Mouse (Mus musculus) lung, adult 2 months (tissue): ENCODE data around the gene Exoc6b. TPM values are rescaled to one million over a fixed set of nuclear protein-coding genes. Genes with fewer than 3 reads are reported as not detected.
"Not testable (repeated sequence)": the region's sequence is repeated elsewhere in the genome, so short reads cannot be mapped to it uniquely, and the experiment has no call there.

ENCODE experiments used
- DNase-seq: peaks from one replicate; pipeline ENCODE4 v3.0.0; 2022
- H3K4me1 ChIP-seq: fragments of 200-500 bp; 2 replicates; pipeline ENCODE4 v1.6.1; 2011; ENCODE audit warnings: low read length; ENCODE audit not compliant: control insufficient read depth, insufficient read depth
- H3K4me3 ChIP-seq: fragments of 200-500 bp; replicated peaks from 2 replicates; pipeline ENCODE3; 2011; ENCODE audit warnings: low read depth, mild to moderate bottlenecking, control low read depth, low read length; ENCODE audit errors: extremely low read depth
- CTCF ChIP-seq: fragments of 200-500 bp; IDR thresholded peaks from 2 replicates; pipeline ENCODE4 v1.5.1; 2011; ENCODE audit warnings: mild to moderate bottlenecking, low read length, control low read depth; ENCODE audit not compliant: insufficient read depth
- POLR2A ChIP-seq: fragments of 200-500 bp; IDR thresholded peaks from 2 replicates; pipeline ENCODE4 v1.6.1; 2011; ENCODE audit warnings: low read depth, mild to moderate bottlenecking, control low read depth, low read length, borderline replicate concordance; ENCODE audit errors: extremely low read depth
- WGBS: fragments of 180-500 bp; shearing (Covaris S2); methylation state at CpG from one replicate; pipeline ENCODE4 v1.1.7; 2018; 5-methylcytosine and 5-hydroxymethylcytosine counted together
- polyA plus RNA-seq: library from polyadenylated mRNA; depleted of rRNA; stranded (reverse); fragments of >200 nt; gene quantifications from 2 replicates; pipeline ENCODE4 v1.2.3, GENCODE M21; 2012

The Exoc6b gene
- polyA plus RNA-seq, 1 experiment: 14.3 TPM

DNA sequence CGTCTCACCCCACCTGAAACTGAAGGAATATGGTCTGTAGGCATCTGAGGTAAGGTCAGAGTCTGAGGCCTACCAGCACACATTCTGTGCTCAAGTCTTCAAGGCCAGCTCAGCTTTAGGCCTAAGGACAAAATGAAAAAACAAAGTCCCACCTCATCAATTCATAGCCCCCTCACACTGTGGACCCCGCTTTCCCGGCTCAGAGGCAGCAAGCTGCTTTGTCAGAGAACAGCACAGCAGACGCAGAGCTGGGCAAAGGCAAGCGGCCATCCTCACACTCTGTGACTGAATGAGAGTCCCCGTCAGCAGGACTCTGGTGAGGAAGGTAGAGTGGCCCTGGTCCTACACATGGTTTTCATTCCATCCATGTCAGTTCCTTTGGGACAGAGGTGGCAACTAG is 450.1 kb downstream of the Exoc6b start:
- H3K4me1 ChIP-seq: no peaks in the 10 kb centered on the region; the same call in 1 of the 2 replicates
- TF ChIP-seq POLR2A (no peak), CTCF (no peak)
- H3K4me3 ChIP-seq: no peak overlapping the region
- WGBS: 96% methylated on average over 6 of the region's 6 CpGs
- DNase-seq: no peak

DNA sequence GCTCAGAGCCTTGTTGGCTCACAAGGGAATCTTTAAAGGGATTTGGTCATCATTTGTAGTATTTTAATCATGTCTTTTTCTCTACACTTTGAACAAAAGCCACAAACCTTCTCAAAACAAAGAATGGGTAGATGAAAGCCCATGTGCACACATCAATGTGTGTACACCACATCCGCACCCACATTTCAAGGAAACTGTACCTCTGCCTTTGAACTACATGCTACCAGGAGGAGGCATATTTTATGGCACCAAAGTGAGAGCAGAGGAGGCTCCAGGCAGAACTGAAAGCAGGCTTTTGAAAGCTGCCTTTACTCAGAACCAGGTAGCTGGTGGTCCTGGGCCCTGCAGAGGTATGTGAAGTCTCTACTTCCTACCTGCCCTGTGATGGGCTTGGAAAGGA is 452.3 kb downstream of the Exoc6b start:
- TF ChIP-seq CTCF (no peak), POLR2A (no peak)
- no peak overlapping the region for H3K4me3 ChIP-seq
- WGBS: 91% methylated on average over 1 of the region's 1 CpGs
- DNase-seq: no peak
- no peaks in the 10 kb centered on the region for H3K4me1 ChIP-seq

GRCm38 (mm10) chr6:84616586-84616985 is 452.7 kb downstream of the Exoc6b start:
- Histone ChIP-seq H3K4me3 (no peak overlapping the region), H3K4me1 (no peaks in the 10 kb centered on the region)
- 85% methylated on average over 1 of the region's 1 CpGs for WGBS
- no peak for DNase-seq
- TF ChIP-seq CTCF (no peak), POLR2A (no peak)

GRCm38 (mm10) chr6:84613561-84613960 is 455.8 kb downstream of the Exoc6b start:
- TF ChIP-seq CTCF (no peak), POLR2A (no peak)
- 85% methylated on average over 3 of the region's 3 CpGs for WGBS
- no peaks in the 10 kb centered on the region for H3K4me1 ChIP-seq

GRCm38 (mm10) chr6:84601136-84601889 is 468.0 kb downstream of the Exoc6b start:
- H3K4me1 ChIP-seq: no peaks in the 10 kb centered on the region
- 28% methylated on average over 1 of the region's 1 CpGs for WGBS
- no peak overlapping the region for H3K4me3 ChIP-seq
- TF ChIP-seq POLR2A: no peak
- no peak for TF ChIP-seq CTCF
- DNase-seq: no peak

More at GRCm38 (mm10) chr6:84613561-84613960, 455.8 kb downstream of the Exoc6b start:
- no peak overlapping the region for H3K4me3 ChIP-seq
- DNase-seq: no peak

- DNase-seq, H3K4me3 ChIP-seq, H3K4me1 ChIP-seq: not testable (repeated sequence)
- WGBS: 84% methylated on average over 3 of the region's 3 CpGs
Observed at GRCm38 (mm10) chr6:84599296-84599695, 470.0 kb downstream of the Exoc6b start.

- Histone ChIP-seq H3K4me3 (no peak overlapping the region), H3K4me1 (no peaks in the 10 kb centered on the region)
- no peak for DNase-seq
- TF ChIP-seq POLR2A (no peak), CTCF (no peak)
- WGBS: 71% methylated on average over 3 of the region's 3 CpGs
Observed at GRCm38 (mm10) chr6:84598725-84599124, 470.6 kb downstream of the Exoc6b start.

- 80% methylated on average over 3 of the region's 3 CpGs for WGBS
- no peak for DNase-seq
- Histone ChIP-seq H3K4me1 (peaks cover 4% of the 10 kb centered on the region), H3K4me3 (no peak overlapping the region)
- TF ChIP-seq POLR2A (no peak), CTCF (no peak)
Observed at GRCm38 (mm10) chr6:84594626-84595025, 474.7 kb downstream of the Exoc6b start.

GRCm38 (mm10) chr6:84593693-84594092 is 475.6 kb downstream of the Exoc6b start, which contains the start of gene Cyp26b1:
TSS of gene Cyp26b1 (minus strand) at chr6:84593908.
- 89% methylated on average over 10 of the region's 10 CpGs for WGBS
- Histone ChIP-seq H3K4me1 (peaks cover 8% of the 10 kb centered on the region), H3K4me3 (no peak within 1 kb of the TSS)
- TF ChIP-seq CTCF (no peak), POLR2A (no peak)
- no peak for DNase-seq
